Mouse (Mus musculus) liver, adult (tissue): ENCODE measurements around the gene Pgap3.

Experiments
- GATA4 ChIP-seq: IDR thresholded peaks from 2 replicates; pipeline ENCODE4 v1.6.1; 2014; ENCODE audit warnings: mild to moderate bottlenecking, low read length; ENCODE audit not compliant: insufficient replicate concordance

Gene Pgap3

GRCm38 (mm10) chr11:98390141-98390540 is 10.1 kb downstream of the Pgap3 start:
- TF ChIP-seq GATA4: no peak

- TF ChIP-seq GATA4: no peak
These were observed 11.0 kb downstream of the Pgap3 start for GRCm38 (mm10) chr11:98389221-98389780.

GRCm38 (mm10) chr11:98388282-98388681 is 12.0 kb downstream of the Pgap3 start:
- no peak for TF ChIP-seq GATA4

GRCm38 (mm10) chr11:98387056-98387577 is 13.2 kb downstream of the Pgap3 start:
- TF ChIP-seq GATA4: no peak

GRCm38 (mm10) chr11:98386596-98386995 is 13.7 kb downstream of the Pgap3 start:
- TF ChIP-seq GATA4: no peak

- no peak for TF ChIP-seq GATA4
These were observed 14.4 kb downstream of the Pgap3 start, which contains the start of gene Pnmt for GRCm38 (mm10) chr11:98385638-98386585. Gene Pnmt (plus strand): TSS chr11:98386450.

- TF ChIP-seq GATA4: no peak
These were observed 15.3 kb downstream of the Pgap3 start for GRCm38 (mm10) chr11:98384721-98385637.

GRCm38 (mm10) chr11:98384216-98384615 is 16.1 kb downstream of the Pgap3 start:
- TF ChIP-seq GATA4: no peak

GRCm38 (mm10) chr11:98383261-98384030 is 16.8 kb downstream of the Pgap3 start, which contains the start of gene Tcap:
Gene Tcap (plus strand): TSS chr11:98383811.
- TF ChIP-seq GATA4: no peak

GRCm38 (mm10) chr11:98381651-98382050 is 18.6 kb downstream of the Pgap3 start:
- TF ChIP-seq GATA4: no peak

- TF ChIP-seq GATA4: no peak
These were observed 20.2 kb downstream of the Pgap3 start for GRCm38 (mm10) chr11:98380106-98380505.

- no peak for TF ChIP-seq GATA4
These were observed 20.9 kb downstream of the Pgap3 start for GRCm38 (mm10) chr11:98379379-98379778.

- TF ChIP-seq GATA4: no peak
These were observed 22.5 kb downstream of the Pgap3 start for GRCm38 (mm10) chr11:98377787-98378186.

GRCm38 (mm10) chr11:98376756-98377155 is 23.5 kb downstream of the Pgap3 start:
- no peak for TF ChIP-seq GATA4
